Mouse (Mus musculus) heart, adult 2 months (tissue): Measurements from ENCODE around the gene Dgka. TPM values are rescaled to one million over a fixed set of nuclear protein-coding genes. Genes with fewer than 3 reads are reported as not detected.

Experiments used
- DNase-seq, 2 experiments: peaks; one replicate each; pipeline ENCODE4 v3.0.0; 2021
- H3K27ac ChIP-seq: fragments of 200-600 bp; 2 replicates; pipeline ENCODE4 v1.8.1; 2022
- H3K27me3 ChIP-seq: fragments of 200-500 bp; 2 replicates; pipeline ENCODE4 v1.6.1; 2012; ENCODE audit warnings: mild to moderate bottlenecking, low read length, inconsistent platforms, mixed read lengths; ENCODE audit not compliant: control insufficient read depth, insufficient read depth
- H3K36me3 ChIP-seq: fragments of 200-500 bp; 2 replicates; pipeline ENCODE4 v1.6.1; 2012; ENCODE audit warnings: low read length, inconsistent platforms; ENCODE audit not compliant: control insufficient read depth, insufficient read depth
- H3K4me1 ChIP-seq: fragments of 200-500 bp; 2 replicates; pipeline ENCODE4 v1.6.1; 2011; ENCODE audit warnings: low read length; ENCODE audit not compliant: control insufficient read depth, insufficient read depth
- H3K4me3 ChIP-seq: fragments of 200-600 bp; 2 replicates; pipeline ENCODE4 v1.8.1; 2022
- H3K79me2 ChIP-seq: fragments of 200-500 bp; replicated peaks from 2 replicates; pipeline ENCODE4 v1.6.1; 2012; ENCODE audit warnings: mild to moderate bottlenecking, inconsistent platforms, low read length, moderate library complexity, mixed read lengths; ENCODE audit not compliant: control insufficient read depth, insufficient read depth
- H3K9ac ChIP-seq: fragments of 200-500 bp; 2 replicates; pipeline ENCODE4 v1.6.1; 2012; ENCODE audit warnings: low read depth, mild to moderate bottlenecking, control low read depth, inconsistent platforms, low read length, mixed read lengths
- CTCF ChIP-seq: fragments of 200-600 bp; IDR thresholded peaks from 2 replicates; pipeline ENCODE4 v1.8.1; 2022; ENCODE audit warnings: antibody characterized with exemption, mild to moderate bottlenecking, moderate library complexity
- EP300 ChIP-seq: fragments of 200-500 bp; IDR thresholded peaks from 2 replicates; pipeline ENCODE4 v1.6.1; 2011; ENCODE audit warnings: low read depth, low read length, control low read depth; ENCODE audit not compliant: insufficient read depth
- POLR2A ChIP-seq: fragments of 200-500 bp; IDR thresholded peaks from 2 replicates; pipeline ENCODE4 v1.6.1; 2011; ENCODE audit warnings: mild to moderate bottlenecking, low read depth, low read length, control low read depth; ENCODE audit not compliant: insufficient read depth
- WGBS: fragments of 180-500 bp; shearing (Covaris S2); methylation state at CpG from one replicate; pipeline ENCODE4 v1.1.7; 2018; 5-methylcytosine and 5-hydroxymethylcytosine counted together
- intact Hi-C: fragments of 180-260 bp; cut with DNase I; formaldehyde crosslinking; loops from one replicate; pipeline ENCODE4 v1.15.1; 2025
- polyA plus RNA-seq: library from polyadenylated mRNA; depleted of rRNA; stranded (reverse); fragments of >200 nt; gene quantifications from 2 replicates; pipeline ENCODE4 v1.2.3, GENCODE M21; 2012; rRNA removed
- total RNA-seq, 2 experiments: library from RNA; stranded (reverse); gene quantifications; 2 replicates each; pipeline ENCODE4 v1.2.3; 2021

The Dgka gene
- total and polyA plus RNA-seq, 3 experiments = 11.2 to 17.5 (median 12.6) TPM

DNA sequence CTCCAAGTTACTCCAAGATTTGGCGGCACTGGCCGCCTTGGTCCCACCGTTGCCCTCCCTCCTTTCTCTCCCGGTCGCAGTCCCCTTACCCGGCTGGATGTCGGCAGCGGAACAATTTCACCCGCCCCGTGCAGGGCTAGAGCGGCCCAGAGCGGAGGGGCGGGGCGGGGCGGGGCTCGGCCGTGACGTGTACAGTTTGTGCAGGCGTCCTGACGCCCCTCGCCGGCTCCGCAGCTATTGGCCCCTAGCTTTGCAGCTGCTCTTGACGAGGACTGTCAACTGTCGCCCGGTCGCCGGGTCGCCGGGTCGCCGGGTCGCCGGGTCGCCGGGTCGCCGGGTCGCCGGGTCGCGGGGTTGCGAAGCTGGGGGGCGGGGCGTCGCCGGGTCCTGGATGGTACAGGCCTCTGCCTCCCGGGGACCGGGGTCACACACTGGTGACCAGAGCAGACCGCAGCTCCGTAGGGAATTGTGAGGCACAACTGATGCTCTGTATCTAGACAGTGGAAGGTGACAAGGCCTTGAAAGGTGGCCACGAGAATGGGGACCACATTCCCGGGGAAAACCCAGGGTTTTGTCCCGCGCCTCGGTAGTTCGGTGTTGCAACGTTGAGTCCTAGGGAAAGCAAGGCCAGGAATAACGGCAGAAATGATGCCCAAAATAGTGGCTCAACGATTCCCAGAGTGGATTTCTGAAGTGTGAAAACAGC is 70.7 kb downstream of the Dgka start, which contains the start of gene Suox:
Gene Suox, minus strand, starts transcription at position 311 of the 706 bp plus-strand sequence.
- peaks cover 5% of the 10 kb centered on the region for H3K4me1 ChIP-seq
- WGBS = under 1% methylated on average over 60 of the region's 60 CpGs
- DNase-seq = peak; percentile 90 to 91
- peak within 1 kb of the TSS; percentile 86 for H3K27ac ChIP-seq
- H3K36me3 ChIP-seq = no peaks in the 10 kb centered on the region
- H3K4me3 ChIP-seq = peak within 1 kb of the TSS; percentile 71
- peak within 1 kb of the TSS; percentile 86 for H3K9ac ChIP-seq
- no peaks in the 10 kb centered on the region for H3K27me3 ChIP-seq
- peak; percentile 28; the same call in 1 of the 2 replicates for TF ChIP-seq EP300
- TF ChIP-seq CTCF = no peak
- peak; percentile 62 for TF ChIP-seq POLR2A
- intact Hi-C loops = loop anchor here (1.0 to 5.0 kb wide), 4 partner anchors 48 to 127 kb away; partner anchors contain the start of genes Pa2g4, Rpl41, Rps26 and Zc3h10
- H3K79me2 ChIP-seq = no peaks in the 10 kb centered on the region

DNA sequence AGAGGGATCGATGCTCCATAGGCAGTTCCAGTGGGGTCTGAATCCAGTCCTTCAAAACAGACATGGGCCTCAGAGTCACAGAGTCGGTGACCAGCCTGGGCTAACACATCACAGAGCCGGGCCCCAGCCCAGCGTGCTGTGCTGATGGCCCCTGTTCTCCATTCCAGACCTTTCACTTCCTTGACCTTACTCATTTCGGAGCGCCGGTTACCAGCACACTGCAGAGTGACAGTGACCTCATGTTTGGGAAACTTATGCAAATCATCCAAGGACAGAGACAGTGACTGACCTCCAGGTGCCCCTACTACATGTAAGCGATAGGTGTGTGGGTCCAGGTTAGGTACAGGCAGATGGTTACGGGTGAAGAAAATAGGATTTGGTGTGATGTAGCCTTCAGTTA is 73.5 kb downstream of the Dgka start:
- no peak for DNase-seq
- no peak overlapping the region for H3K9ac ChIP-seq
- TF ChIP-seq EP300 (no peak), CTCF (no peak), POLR2A (no peak)
- H3K4me3 ChIP-seq = no peak overlapping the region
- no peaks in the 10 kb centered on the region for H3K79me2 ChIP-seq
- 94% methylated on average over 9 of the region's 9 CpGs for WGBS
- H3K27me3 ChIP-seq = no peaks in the 10 kb centered on the region
- intact Hi-C loops = loop anchor here (5.0 kb wide), 3 partner anchors 59 to 124 kb away; partner anchors contain the start of genes Pa2g4, Rpl41 and Zc3h10
- H3K27ac ChIP-seq = no peak overlapping the region
- H3K36me3 ChIP-seq = no peaks in the 10 kb centered on the region
- H3K4me1 ChIP-seq = peaks cover 5% of the 10 kb centered on the region

Other genes starting within 250 kb of the Dgka start
- gene Myl6b, start 246.2 kb downstream of the Dgka start, total RNA-seq = 1 to 10 TPM; 3.5 to 3.8 TPM
- 2.9 and 4.1 TPM in 2 replicates for gene Myl6b, start 246.2 kb downstream of the Dgka start, polyA plus RNA-seq
- gene Esyt1, start 219.0 kb downstream of the Dgka start, total RNA-seq = 10 to 100 TPM; 16.4 to 17.9 TPM
- gene Esyt1, start 219.0 kb downstream of the Dgka start, polyA plus RNA-seq = 23.6 and 24.7 TPM in 2 replicates
- gene Zc3h10, start 197.1 kb downstream of the Dgka start, total RNA-seq = 1 to 10 TPM; 7.5 to 7.6 TPM
- 6.6 and 6.8 TPM in 2 replicates for gene Zc3h10, start 197.1 kb downstream of the Dgka start, polyA plus RNA-seq
- gene Rpl41, start 195.6 kb downstream of the Dgka start, total RNA-seq = 1,000 to 10,000 TPM; 1,453 to 1,598 TPM
- gene Rpl41, start 195.6 kb downstream of the Dgka start, polyA plus RNA-seq = 853 and 867 TPM in 2 replicates
- 10 to 100 TPM; 39.4 to 44.2 TPM for gene Pa2g4, start 178.9 kb downstream of the Dgka start, total RNA-seq
- 19.5 and 35.6 TPM in 2 replicates for gene Pa2g4, start 178.9 kb downstream of the Dgka start, polyA plus RNA-seq
- 1 to 10 TPM; 6.3 to 8.2 TPM for gene Erbb3, start 155.2 kb downstream of the Dgka start, total RNA-seq
- 5.5 and 7.7 TPM in 2 replicates for gene Erbb3, start 155.2 kb downstream of the Dgka start, polyA plus RNA-seq
- 100 to 1,000 TPM; 229 to 279 TPM for gene Rps26, start 118.1 kb downstream of the Dgka start, total RNA-seq
- 315 and 337 TPM in 2 replicates for gene Rps26, start 118.1 kb downstream of the Dgka start, polyA plus RNA-seq
- 1 to 10 TPM in 1 of 2 experiments, under 1 TPM in 1; 0.97 to 1.8 TPM for gene Ikzf4, start 98.9 kb downstream of the Dgka start, total RNA-seq
- gene Ikzf4, start 98.9 kb downstream of the Dgka start, polyA plus RNA-seq = 0.88 TPM in 2 replicates
- gene Suox, start 70.8 kb downstream of the Dgka start, total RNA-seq = 10 to 100 TPM; 25.6 to 26.6 TPM
- 21.8 and 37.9 TPM in 2 replicates for gene Suox, start 70.8 kb downstream of the Dgka start, polyA plus RNA-seq
- gene Rab5b, start 48.6 kb downstream of the Dgka start, total RNA-seq = 10 to 100 TPM; 72.8 to 80.0 TPM
- gene Rab5b, start 48.6 kb downstream of the Dgka start, polyA plus RNA-seq = 68.9 and 111 TPM in 2 replicates
- gene Pmel, start 40.7 kb downstream of the Dgka start, total RNA-seq = under 1 TPM; 0.43 to 0.50 TPM
- 0.59 and 0.66 TPM in 2 replicates for gene Pmel, start 40.7 kb downstream of the Dgka start, polyA plus RNA-seq
- 10 to 100 TPM in 1 of 2 experiments, 1 to 10 TPM in 1; 8.5 to 10.9 TPM for gene Cdk2, start 39.8 kb downstream of the Dgka start, total RNA-seq
- gene Cdk2, start 39.8 kb downstream of the Dgka start, polyA plus RNA-seq = 10.0 and 17.5 TPM in 2 replicates
- gene Pym1, start 3.0 kb upstream of the Dgka start, total RNA-seq = 1 to 10 TPM; 8.6 to 9.4 TPM
- gene Pym1, start 3.0 kb upstream of the Dgka start, polyA plus RNA-seq = 7.9 and 10.8 TPM in 2 replicates
- gene Mmp19, start 46.1 kb upstream of the Dgka start, total RNA-seq = 1 to 10 TPM; 2.8 to 4.4 TPM
- 3.1 and 4.4 TPM in 2 replicates for gene Mmp19, start 46.1 kb upstream of the Dgka start, polyA plus RNA-seq
- 10 to 100 TPM; 34.1 to 36.4 TPM for gene Dnajc14, start 59.2 kb upstream of the Dgka start, total RNA-seq
- 8.4 and 11.3 TPM in 2 replicates for gene Dnajc14, start 59.2 kb upstream of the Dgka start, polyA plus RNA-seq
- 1 to 10 TPM; 4.7 to 5.4 TPM for gene Tmem198b, start 59.5 kb upstream of the Dgka start, total RNA-seq
- gene Tmem198b, start 59.5 kb upstream of the Dgka start, polyA plus RNA-seq = 11.2 and 11.9 TPM in 2 replicates
- 10 to 100 TPM; 37.2 to 43.4 TPM for gene Sarnp, start 72.5 kb upstream of the Dgka start, total RNA-seq
- gene Sarnp, start 72.5 kb upstream of the Dgka start, polyA plus RNA-seq = 14.3 and 25.5 TPM in 2 replicates
- gene Ormdl2, start 76.8 kb upstream of the Dgka start, total RNA-seq = 1 to 10 TPM; 7.8 to 8.1 TPM
- gene Ormdl2, start 76.8 kb upstream of the Dgka start, polyA plus RNA-seq = 15.3 and 23.3 TPM in 2 replicates
- gene Gdf11, start 146.9 kb upstream of the Dgka start, total RNA-seq = 1 to 10 TPM; 2.0 to 2.5 TPM
- gene Gdf11, start 146.9 kb upstream of the Dgka start, polyA plus RNA-seq = 0.78 and 1.1 TPM in 2 replicates
- 100 to 1,000 TPM; 132 to 156 TPM for gene Cd63, start 156.1 kb upstream of the Dgka start, total RNA-seq
- 83.2 and 101 TPM in 2 replicates for gene Cd63, start 156.1 kb upstream of the Dgka start, polyA plus RNA-seq
- 1 to 10 TPM; 5.2 to 5.9 TPM for gene Rdh5, start 178.0 kb upstream of the Dgka start, total RNA-seq
- 19.4 and 24.9 TPM in 2 replicates for gene Rdh5, start 178.0 kb upstream of the Dgka start, polyA plus RNA-seq
- gene Bloc1s1, start 179.2 kb upstream of the Dgka start, total RNA-seq = 100 to 1,000 TPM; 181 to 201 TPM
- 229 and 234 TPM in 2 replicates for gene Bloc1s1, start 179.2 kb upstream of the Dgka start, polyA plus RNA-seq
- gene Itga7, start 189.0 kb upstream of the Dgka start, total RNA-seq = 100 to 1,000 TPM; 140 to 155 TPM
- 151 and 206 TPM in 2 replicates for gene Itga7, start 189.0 kb upstream of the Dgka start, polyA plus RNA-seq
- not detected for gene Mettl7b, start 216.1 kb upstream of the Dgka start, total RNA-seq
- gene Mettl7b, start 216.1 kb upstream of the Dgka start, polyA plus RNA-seq = 0.18 and 0.53 TPM in 2 replicates
- not detected for gene Olfr9, start 244.6 kb upstream of the Dgka start, total RNA-seq
- gene Olfr9, start 244.6 kb upstream of the Dgka start, polyA plus RNA-seq = not detected in 2 replicates